Mouse (Mus musculus): ENCODE data around the gene Cacng8.

The Cacng8 gene

DNA sequence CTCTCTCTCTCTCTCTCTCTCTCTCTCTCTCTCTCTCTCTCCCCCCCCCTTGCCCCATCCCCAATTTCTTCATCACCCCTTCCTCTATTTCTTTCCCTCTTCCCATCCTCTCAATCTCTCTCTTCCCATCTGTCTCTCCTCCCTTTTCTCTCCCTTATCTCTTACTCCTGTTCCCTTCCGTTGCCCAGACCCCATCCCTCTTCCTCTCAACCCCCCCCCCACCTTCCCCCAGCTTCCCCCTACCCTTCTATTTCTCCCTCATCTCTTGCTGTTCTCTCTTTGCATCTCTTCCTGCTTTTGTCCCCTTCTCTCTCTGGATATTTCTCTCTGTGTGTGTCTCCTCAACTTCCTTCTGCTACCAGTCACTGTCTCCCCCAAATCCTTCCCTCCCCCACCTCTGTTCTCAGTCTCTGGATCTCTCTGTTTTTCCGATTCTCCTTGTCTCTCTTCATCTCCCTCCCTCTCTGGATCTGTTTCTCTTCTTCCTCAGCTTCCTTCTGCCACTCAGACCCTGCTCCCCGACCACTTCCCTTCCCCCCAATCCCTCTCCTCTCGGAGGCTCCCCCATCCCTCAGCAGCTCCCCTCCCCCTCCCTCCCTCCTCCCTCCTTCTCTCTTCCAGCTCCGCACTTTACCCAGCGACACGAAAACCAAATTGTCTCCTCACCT is at the start of gene Cacng8:
TSS of gene Cacng8 (plus strand) at position 271 of the 668 bp plus-strand sequence.
- no peak for DNase-seq (ENCODE audit: low read depth, low spot score)

DNA sequence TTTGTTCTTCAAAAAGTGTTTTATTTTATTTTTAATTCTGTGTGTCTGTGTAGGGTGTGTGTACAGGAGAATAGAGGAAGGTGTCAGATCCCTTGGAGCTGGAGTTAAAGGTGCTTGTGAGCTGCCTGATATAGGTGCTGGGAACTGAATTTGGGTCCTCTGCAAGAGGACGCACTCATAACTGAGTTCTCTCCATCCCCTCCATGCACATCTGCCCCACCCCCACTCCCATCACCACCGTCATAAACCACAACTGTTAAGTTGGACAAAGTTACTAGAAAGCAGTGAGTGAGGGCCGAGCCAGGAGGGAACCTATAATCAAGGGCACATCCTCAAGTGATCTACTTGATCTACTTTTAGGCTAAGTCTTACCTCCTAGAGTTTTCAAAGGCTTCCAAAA is 46.6 kb upstream of the Cacng8 start:
- no peak for DNase-seq (ENCODE audit: low read depth, low spot score)

DNA sequence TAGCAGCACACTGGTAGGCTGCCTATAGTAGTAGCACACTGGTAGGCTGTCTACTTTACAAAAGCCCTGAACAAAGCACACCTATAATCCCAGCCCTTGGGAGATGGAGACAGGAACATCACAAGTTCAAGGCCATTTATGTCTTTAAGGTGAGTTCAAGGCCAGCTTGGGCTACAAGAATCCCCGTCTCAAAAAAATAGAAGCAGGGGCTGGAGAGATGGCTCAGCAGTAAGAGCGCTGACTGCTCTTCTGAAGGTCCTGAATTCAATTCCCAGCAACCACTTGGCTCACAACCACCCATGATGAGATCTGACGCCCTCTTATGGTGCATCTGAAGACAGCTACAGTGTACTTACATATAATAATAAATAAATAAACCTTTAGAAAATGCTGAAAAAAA is 45.2 kb upstream of the Cacng8 start:
- DNase-seq (ENCODE audit: low read depth, low spot score) = no peak

DNA sequence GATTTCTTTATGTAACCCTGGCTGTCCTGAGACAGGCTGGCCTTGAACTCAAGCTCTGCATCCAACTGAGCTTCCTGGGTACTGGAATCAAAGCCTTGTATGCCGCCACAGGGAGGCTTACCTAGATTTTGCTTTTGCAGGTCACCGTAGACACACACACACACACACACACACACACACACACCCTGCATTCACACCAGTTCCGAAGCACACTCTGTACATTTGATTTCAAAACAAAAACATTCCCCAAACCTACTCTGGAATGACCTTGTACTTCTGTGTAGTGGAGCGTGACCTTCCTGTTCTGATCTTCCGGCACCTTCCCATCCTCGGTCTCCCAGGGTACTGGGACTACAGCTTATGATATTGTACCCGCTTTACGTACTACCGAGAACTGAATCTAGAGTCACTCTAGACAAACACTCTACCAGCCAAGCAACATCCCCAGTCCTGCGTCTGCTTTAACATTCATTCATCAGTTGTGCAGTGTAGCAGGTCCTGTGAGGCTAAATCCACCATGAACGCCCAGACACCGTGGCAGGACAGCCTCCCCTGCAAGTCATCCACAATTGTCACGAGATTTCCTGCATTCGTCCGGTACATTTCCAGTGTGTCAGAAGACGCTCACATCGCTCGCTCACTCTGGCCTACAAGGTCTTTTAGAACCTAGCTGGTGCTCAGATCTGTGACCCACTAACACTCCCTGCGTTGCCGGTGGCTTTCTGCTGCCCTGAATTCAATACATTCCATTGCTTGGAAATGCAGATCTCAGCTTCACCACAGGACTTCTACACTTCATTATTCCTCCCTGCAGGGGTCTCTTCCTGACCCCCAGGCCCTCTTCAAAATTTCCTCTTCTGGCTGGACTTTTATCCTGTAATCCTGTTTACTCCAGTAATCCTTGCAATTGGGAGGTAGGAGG is 42.9 kb upstream of the Cacng8 start:
- DNase-seq (ENCODE audit: low read depth, low spot score) = no peak

DNA sequence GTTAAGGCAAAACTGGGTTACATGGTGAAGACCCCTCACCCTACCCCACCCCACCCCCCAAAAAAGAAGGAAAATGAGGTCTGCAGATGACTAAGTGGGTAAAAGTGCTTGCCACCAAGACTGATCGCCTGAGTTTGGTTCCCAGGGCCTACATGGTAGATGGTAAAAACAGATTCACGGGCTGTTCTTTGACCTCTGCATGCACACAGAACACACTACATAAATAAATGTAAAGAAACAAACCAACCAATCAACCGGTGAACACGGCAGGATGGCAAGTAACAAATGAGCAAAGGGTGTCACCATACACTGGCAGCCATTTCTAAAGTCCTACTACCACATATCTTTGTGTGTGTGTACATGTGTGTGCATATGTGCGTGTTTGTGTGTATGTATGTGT is 42.2 kb upstream of the Cacng8 start:
- no peak for DNase-seq (ENCODE audit: low read depth, low spot score)

DNA sequence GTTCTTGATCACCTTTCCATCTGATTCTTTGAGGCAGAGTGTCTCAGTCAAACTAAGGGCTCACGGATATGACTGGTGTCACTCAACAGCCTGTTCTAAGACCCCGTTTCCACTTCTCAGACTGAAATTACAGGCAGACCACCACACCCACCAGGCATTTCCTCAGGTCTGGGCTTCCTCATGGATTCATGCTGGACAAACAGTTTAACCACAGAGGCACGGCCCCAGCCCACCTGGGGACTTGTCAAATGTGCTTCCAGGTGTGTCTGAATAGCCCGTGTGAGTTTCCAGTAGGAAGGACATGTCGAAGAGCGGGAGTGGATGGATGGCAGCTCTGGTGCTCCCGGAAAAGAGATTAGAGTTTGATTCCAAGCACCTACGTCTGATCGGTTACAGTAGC is 40.7 kb upstream of the Cacng8 start:
- no peak for DNase-seq (ENCODE audit: low read depth, low spot score)

DNA sequence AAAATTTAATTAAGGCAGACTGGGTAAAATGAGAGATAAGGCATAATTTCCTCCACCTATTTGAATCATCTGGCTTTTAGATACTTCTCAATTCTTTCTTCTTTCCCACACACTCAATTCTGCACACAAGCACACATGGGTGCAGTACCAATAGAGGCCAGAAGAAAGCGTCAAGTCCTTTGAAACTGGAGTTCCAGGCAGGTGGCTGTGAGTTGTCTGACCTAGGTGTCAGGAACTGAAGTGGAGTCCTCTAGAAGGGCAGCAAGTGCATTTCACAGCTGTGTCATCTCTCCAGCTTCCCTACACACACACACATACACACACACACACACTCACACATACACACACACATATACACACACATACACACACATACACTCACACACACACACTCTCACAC is 38.9 kb upstream of the Cacng8 start:
- DNase-seq (ENCODE audit: low read depth, low spot score) = no peak

DNA sequence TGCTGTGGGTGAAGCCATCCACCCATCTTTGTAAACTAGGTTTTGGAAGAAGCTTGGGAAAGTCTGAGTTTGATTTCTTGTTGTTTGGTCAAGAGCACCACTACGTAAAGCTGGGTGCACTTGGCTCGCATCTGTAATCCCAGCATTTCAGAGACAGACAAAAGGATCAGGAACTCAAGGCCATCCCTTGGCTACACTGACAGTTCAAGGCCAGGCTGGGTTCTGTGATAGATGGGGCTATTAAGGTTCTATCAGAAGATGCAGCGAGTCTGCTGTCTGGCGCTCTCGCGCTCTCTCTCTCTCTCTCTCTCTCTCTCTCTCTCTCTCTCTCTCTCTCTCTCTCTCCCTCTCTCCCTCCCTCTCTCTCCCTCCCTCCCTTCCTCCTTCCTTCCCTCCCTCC is 35.6 kb upstream of the Cacng8 start:
- DNase-seq (ENCODE audit: low read depth, low spot score) = no peak

DNA sequence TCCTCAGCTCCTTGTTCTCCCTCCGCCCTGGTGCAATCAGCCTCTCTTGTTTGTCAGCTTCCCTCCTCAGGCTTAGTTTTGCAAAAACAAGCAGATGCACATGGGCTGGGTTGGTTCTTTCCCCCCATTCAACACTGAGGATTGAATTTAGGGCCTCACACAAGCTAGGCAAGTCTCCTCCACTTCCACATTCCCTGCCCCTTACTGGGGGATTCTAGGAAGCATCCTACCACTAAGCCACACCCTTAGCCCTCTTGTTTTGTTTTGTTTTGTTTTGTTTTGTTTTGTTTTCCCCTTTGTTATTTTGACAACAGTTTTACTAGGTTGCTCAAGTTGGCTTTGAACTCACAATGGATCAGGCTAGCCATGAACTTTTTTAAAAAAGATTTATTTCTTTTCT is 29.8 kb upstream of the Cacng8 start:
- DNase-seq (ENCODE audit: low read depth, low spot score) = no peak

DNA sequence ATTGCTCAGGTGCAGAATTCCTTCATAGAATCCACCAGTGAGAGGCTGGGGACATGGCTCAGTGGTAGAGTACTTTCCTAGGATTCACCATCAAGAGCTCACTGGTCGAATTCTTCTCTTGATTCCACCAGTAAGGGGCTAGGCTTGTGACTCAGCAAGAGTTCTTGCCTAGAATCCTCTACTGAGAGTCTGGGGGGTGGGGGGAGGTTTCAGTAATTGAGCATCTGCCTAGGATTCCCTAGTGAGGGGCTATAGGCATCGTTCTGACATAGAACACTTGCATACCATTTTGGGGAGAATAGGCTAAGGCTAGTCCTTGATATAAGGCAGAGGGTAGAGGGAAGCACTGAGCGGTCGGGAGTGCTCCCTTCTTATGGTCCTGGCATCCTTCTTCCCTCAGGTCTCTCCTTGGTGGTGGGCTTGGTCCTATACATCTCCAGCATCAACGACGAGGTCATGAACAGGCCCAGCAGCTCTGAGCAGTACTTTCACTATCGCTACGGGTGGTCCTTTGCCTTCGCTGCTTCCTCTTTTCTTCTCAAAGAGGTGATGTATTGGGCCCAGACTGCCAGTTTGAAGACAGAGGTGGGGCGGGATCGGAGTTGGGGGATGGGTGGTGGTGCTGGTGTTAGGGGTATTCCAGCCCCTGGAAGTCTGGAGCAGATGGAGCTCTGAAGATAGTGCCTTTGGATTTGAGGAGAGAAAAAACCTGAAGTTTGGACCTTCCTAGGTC is 24.8 kb upstream of the Cacng8 start:
- no peak for DNase-seq (ENCODE audit: low read depth, low spot score)

DNA sequence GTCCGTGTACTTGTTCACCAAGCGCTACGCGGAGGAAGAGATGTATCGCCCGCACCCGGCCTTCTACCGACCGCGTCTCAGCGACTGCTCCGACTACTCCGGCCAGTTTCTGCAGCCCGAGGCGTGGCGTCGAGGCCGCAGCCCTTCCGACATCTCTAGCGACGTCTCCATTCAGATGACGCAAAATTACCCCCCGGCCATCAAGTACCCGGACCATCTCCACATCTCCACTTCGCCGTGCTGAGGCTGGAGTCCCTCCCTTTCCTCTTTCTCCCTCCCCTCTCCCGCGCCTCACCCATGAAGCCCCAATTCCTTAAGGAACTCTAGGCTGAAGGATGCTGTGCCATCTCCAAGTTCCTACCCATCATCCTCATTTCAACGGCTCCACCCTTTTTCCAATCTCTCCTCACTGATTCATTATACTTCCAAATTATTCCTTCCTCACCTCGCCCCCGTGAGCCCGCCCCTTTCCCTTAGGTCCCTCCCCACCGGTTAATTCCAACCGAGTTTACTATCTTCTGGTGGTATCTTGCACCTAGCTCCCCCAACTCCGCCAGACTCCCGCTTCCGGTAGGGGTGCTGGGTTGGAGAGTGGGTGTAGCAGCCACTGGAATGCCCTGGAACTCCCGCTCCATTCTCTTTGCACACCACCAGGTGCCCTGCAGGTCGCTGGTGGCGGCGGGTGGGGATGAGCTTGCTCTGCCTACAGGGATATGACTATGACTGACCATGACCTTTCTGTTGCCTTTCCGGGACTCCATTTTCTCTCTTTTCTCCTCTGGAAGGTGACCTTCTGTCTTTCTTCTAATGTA is 23.6 kb upstream of the Cacng8 start:
- no peak for DNase-seq (ENCODE audit: low read depth, low spot score)

DNA sequence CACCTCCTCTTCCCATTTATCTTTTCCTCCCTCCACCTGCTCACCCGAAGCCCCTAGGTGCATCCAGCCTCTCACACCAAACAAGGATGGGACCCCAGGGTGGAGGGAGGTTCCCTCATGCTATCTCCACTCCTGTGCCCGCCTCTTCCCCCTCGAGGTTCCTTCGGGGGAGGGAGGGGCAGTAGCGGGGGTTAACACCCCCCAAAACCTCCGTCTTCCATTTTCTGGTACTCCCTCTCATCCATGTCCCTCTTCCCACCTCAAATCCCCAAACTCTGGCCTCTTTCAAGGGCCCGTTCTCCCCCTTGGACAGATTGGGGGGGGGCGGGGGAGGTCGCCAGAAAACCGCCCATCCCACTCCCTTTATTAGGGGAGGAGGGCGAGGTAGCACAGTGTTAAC is 22.9 kb upstream of the Cacng8 start:
- DNase-seq (ENCODE audit: low read depth, low spot score) = no peak

DNA sequence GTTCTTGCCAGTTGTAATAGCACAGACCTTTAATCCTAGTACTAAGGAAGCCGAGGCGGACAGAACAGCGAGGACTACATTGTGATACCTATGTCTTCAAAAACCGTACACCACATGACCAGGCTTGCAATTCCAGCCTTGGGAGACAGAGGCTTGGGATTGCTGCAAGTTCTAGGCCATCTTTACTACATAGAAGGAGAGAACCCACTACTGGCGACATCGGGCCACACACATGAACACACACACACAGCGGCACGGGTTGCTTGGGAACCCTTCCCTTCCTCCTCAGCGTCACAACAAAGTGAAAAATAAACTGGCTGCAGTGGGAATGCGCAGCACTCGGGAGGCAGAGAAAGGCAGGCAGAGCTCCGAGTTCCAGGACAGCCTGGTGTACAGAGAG is 22.2 kb upstream of the Cacng8 start:
- no peak for DNase-seq (ENCODE audit: low read depth, low spot score)

DNA sequence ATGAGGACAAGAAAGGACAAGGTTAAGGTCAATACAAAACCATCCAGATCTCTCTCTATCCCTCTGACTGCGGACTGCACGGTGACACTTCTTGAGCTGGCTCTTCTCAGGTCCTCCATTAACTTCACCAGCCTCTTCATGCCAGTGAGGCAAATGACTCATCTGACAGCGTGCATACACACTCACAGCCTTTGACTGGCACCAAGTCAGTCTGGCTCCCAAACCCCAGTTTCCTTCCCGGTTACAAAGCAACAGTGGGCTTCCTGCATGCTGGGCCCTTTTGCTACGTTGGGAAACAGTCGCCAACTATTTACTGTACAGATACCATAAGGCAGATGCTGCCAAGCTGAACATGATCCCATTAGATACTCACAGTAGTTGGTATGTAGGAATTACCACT is 21.3 kb upstream of the Cacng8 start:
- DNase-seq (ENCODE audit: low read depth, low spot score) = no peak

DNA sequence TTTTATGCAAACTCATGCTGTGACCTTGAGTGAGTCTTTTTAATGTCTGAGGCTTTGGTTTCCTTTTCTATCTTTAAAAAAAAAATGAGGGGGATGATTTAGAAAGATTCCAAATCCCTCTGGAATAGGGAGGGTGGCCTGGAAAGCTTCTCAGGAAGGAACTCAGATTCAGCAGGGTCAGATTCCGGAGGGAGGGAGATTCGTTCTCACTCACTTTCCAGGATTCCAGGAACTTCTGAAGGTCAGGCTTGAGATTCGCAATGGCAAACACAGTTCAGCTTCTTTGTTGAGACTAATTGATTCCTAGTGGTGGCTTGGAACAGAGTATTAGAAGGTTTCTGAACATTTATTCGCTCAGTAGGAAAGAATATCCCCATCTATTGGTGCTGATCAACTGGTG is 20.1 kb upstream of the Cacng8 start:
- no peak for DNase-seq (ENCODE audit: low read depth, low spot score)

DNA sequence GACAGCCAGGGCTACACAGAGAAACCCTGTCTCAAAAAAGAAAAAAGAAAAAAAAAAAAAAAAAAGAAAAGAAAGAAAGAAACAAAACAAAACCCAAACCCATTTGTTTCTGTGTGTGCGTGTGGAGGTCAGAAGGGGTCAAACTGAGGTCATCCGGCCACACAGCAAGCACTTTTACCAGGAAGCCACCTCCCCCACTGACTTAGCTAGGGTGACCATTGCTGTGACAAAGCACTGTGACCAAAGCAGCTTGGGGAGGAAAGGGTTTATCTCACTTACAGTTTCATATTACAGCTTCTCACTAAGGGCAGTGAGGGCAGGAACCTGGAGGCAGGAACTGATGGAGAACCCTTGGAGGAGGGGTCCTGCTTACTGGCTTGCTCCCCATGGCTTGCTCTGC is 18.1 kb upstream of the Cacng8 start:
- no peak for DNase-seq (ENCODE audit: low read depth, low spot score)

DNA sequence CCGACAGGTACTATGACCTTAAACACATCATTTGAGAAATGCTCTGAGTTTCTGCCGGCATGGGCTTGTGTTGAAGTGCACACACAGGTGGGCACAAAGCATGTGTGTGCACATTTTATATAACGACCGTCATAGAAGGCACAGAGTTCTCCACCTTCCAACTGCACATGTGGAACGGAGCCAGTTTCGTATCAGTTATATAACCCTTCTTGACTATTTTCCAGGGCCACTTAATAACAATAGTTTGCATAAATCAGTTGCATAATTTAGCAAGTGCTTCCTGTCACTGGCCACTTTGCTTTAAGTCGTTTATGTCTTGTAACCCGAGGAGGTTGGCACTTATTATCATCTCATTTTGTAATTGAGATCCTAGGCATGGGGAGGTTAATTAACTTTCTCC is 16.7 kb upstream of the Cacng8 start:
- DNase-seq (ENCODE audit: low read depth, low spot score) = no peak

DNA sequence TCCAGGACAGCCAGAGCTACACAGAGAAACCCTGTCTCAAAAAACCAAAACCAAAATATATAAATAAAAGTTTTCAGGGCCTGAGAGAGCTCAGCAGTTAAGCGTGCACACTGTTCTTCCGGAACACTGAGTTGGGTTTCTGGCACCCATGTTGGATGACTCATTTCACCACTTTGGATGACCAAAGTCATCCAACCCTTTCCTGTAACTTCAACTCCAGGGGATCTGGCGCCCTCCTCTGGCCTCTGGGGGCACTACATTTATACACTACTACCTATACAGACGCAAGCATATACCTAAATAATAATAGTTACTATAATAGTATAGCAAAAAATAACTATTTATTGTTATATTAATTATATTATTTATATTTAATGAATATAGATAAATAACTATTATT is 13.7 kb upstream of the Cacng8 start:
- no peak for DNase-seq (ENCODE audit: low read depth, low spot score)

DNA sequence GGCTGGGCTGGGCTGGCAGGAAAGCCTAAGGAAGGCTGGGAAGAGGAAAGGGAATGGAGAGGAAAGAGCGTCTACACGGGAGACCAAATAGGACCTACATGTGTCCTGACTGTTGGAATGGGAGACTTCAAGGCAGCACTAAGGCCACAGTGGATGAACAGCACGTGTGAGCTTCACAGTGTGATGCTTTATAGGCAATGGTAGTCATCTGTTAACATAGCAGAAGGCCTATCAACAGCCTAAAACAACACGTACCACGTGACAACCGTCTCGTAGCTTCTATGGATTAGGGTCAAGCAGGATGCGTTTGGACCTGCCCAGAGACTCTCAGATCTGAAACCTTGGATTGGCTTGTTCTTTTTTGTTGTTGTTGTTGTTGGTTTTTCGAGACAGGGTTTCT is 8.4 kb upstream of the Cacng8 start:
- no peak for DNase-seq (ENCODE audit: low read depth, low spot score)

DNA sequence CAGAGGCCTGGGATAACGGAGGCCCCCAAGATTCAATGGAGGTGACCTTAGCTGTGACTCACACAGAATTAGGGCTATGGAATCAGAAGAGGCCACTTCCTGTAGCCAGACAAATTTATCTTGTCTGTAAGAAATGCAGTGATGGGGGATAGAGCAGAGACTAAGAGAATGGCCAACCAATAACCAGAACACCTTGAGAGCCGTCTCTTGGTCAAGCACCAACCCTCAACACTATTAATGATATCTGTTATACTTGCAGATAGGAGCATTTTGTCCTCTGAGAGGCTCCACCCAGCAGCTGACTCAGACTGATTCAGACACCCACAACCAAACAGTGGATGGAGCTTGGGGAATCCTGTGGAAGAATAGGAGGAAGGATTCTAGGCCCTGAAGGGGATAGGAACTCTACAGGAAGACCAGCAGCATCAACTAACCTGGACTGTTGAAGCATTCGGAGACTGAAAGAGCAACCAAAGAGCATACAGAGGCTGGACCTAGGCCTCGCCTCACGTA is 5.6 kb upstream of the Cacng8 start:
- no peak for DNase-seq (ENCODE audit: low read depth, low spot score)

DNA sequence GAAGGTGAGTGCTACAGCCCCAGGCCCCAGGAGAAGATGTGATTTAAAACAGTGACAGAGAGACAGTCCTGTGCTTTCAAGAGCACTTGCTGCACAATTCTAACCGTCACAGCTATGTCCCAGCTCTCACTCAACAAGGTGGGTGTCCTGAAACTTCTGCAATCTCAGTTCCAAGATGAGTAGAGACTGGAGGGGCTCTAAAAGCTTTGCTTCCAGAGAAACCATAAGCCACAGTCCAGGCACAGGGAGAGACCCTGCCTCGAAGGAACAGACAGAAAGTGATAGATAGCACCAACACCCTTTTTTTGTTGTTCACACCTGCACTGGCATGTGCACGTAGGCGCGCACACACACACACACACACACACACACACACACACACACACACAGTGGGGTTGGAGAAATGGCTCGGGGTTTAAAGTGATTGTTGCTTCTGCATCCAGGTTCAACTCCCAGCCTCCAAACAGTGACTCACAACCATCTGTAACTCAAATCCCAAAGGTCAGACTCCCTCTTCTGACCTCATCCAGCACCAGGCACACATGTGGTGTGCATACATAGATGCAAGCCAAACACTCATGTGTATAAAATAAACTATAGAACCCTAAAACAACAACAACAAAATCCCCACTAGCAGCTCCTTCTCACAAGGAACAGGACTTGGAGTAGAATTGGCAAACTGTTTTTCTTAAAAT is 4.3 kb upstream of the Cacng8 start:
- no peak for DNase-seq (ENCODE audit: low read depth, low spot score)
